21 mouse cellular contexts compared by ENCODE assay signal in the genomic region with DNA sequence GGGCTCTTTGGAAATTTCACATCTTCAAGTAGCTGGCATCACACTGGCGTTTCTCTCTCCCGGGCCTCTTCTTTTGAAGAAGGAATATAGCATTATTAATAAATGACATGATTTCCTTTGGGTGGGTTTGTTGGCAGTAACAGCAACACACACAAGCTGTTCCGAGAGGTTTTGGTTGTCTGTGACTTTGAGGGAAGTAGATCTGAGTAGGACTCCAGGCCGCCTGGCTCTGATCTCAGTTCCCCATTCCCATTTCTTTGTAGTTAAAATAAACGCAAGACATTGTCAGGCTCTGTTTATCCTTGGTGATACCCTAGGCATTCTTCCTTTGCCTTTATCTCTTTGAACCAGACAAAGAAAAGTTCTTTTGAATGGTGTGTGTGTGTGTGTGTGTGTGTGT.
DNase-seq lines count a peak whose midpoint lies in the region; ATAC-seq and TF ChIP-seq lines count a peak whose summit lies in the region.
"Had no signal": no experiment of that assay in that cellular context is flagged by ENCODE, and none has a peak within 500 bp of the region (broad histone marks: within the 10 kb centered on the region; RNA-seq: fewer than 3 reads in every experiment).

No protein-coding gene starts in this region.

- ATAC-seq in forebrain, embryonic 11.5 days (replicated peaks; ENCODE audit: low FRiP score) = no peak
- no peak; the same call in 1 of the 2 replicates for ATAC-seq in midbrain, embryonic 15.5 days (replicated peaks)
- ATAC-seq in midbrain, embryonic 11.5 days (ENCODE audit: low FRiP score) = no peak
- no peak for ATAC-seq in cerebellum, adult (ENCODE audit: insufficient number of reproducible peaks, low FRiP score, low TSS enrichment)
- ATAC-seq: Patski had no signal

- H3K27me3 ChIP-seq in forebrain, embryonic 11.5 days (ENCODE audit: control insufficient read depth, insufficient read depth, low read length) = no peaks in the 10 kb centered on the region
- H3K27me3 ChIP-seq in forebrain, embryonic 10.5 days (ENCODE audit: poor library complexity, severe bottlenecking) = no peaks in the 10 kb centered on the region
- H3K27me3 ChIP-seq in midbrain, embryonic 15.5 days (replicated peaks) = no peaks in the 10 kb centered on the region
- no peaks in the 10 kb centered on the region for H3K27me3 ChIP-seq in midbrain, embryonic 11.5 days (ENCODE audit: control insufficient read depth, insufficient read depth, low read length)
- no peaks in the 10 kb centered on the region for H3K27me3 ChIP-seq in limb, embryonic 10.5 days (ENCODE audit: low read depth, poor library complexity, severe bottlenecking)
- H3K27me3 ChIP-seq: liver, embryonic 15.5 days; neural tube, embryonic 15.5 days; Patski; stomach, embryonic 15.5 days had no signal

- no peaks in the 10 kb centered on the region for H3K36me3 ChIP-seq in forebrain, embryonic 11.5 days (ENCODE audit: control insufficient read depth, insufficient read depth, low read length)
- H3K36me3 ChIP-seq in forebrain, embryonic 10.5 days (replicated peaks) = no peaks in the 10 kb centered on the region
- no peaks in the 10 kb centered on the region for H3K36me3 ChIP-seq in midbrain, embryonic 15.5 days (replicated peaks)
- no peaks in the 10 kb centered on the region for H3K36me3 ChIP-seq in midbrain, embryonic 11.5 days (ENCODE audit: control insufficient read depth, insufficient read depth, low read length)
- no peaks in the 10 kb centered on the region for H3K36me3 ChIP-seq in limb, embryonic 10.5 days
- H3K36me3 ChIP-seq: embryonic facial prominence, embryonic 10.5 days; hindbrain, embryonic 10.5 days; liver, embryonic 15.5 days; neural tube, embryonic 15.5 days; stomach, embryonic 15.5 days had no signal

- no peak overlapping the region for H3K27ac ChIP-seq in forebrain, embryonic 11.5 days (ENCODE audit: low read depth, low read length)
- H3K27ac ChIP-seq in forebrain, embryonic 10.5 days = no peak overlapping the region
- peak overlapping the region; percentile 54; the same call in 1 of the 2 replicates for H3K27ac ChIP-seq in layer of hippocampus, adult 2 months
- H3K27ac ChIP-seq in midbrain, embryonic 15.5 days = 0 out of 2 replicates have a peak overlapping the region, but pooled peaks have one; percentile 42
- no peak overlapping the region for H3K27ac ChIP-seq in midbrain, embryonic 11.5 days (ENCODE audit: low read depth, low read length)
- no peak overlapping the region for H3K27ac ChIP-seq in limb, embryonic 10.5 days
- H3K27ac ChIP-seq: embryonic facial prominence, embryonic 10.5 days; hindbrain, embryonic 10.5 days; liver, embryonic 15.5 days; neural tube, embryonic 15.5 days; stomach, embryonic 15.5 days had no signal

- DNase-seq in forebrain, embryonic 11.5 days (ENCODE audit: low spot score) = peak; percentile 4
- DNase-seq in forebrain, embryonic 10.5 days (ENCODE audit: extremely low spot score, low spot score) = no peak
- DNase-seq in layer of hippocampus, adult 2 months (ENCODE audit: low spot score in 2 of 2) = no peak
- DNase-seq in layer of hippocampus, postnatal 14 days (ENCODE audit: low spot score in 2 of 2) = no peak
- no peak for DNase-seq in midbrain, embryonic 11.5 days (ENCODE audit: low spot score, missing footprints)
- no peak for DNase-seq in limb, embryonic 10.5 days (ENCODE audit: low spot score)
- DNase-seq: adrenal gland, postnatal 10 days; cerebellum, adult 18-20 months; kidney, adult 2 months; kidney, postnatal 10 days; midbrain, embryonic 14.5 days; right cerebral cortex, postnatal 14 days had no signal

- TF ChIP-seq CTCF in layer of hippocampus, adult 2 months (conservative IDR thresholded peaks at IDR 0.05) = no peak

- no peak overlapping the region for H3K4me2 ChIP-seq in forebrain, embryonic 11.5 days (ENCODE audit: low read depth, low read length, severe bottlenecking)
- H3K4me2 ChIP-seq in midbrain, embryonic 15.5 days = no peak overlapping the region
- H3K4me2 ChIP-seq in midbrain, embryonic 11.5 days = no peak overlapping the region
- H3K4me2 ChIP-seq: liver, embryonic 15.5 days; neural tube, embryonic 15.5 days; stomach, embryonic 15.5 days had no signal

- H3K9ac ChIP-seq in forebrain, embryonic 11.5 days (ENCODE audit: low read length) = no peak overlapping the region
- H3K9ac ChIP-seq in midbrain, embryonic 15.5 days = no peak overlapping the region
- no peak overlapping the region for H3K9ac ChIP-seq in midbrain, embryonic 11.5 days (ENCODE audit: low read length)
- H3K9ac ChIP-seq: liver, embryonic 15.5 days; neural tube, embryonic 15.5 days; stomach, embryonic 15.5 days had no signal

- no peaks in the 10 kb centered on the region for H3K4me1 ChIP-seq in forebrain, embryonic 11.5 days (replicated peaks; ENCODE audit: control insufficient read depth, insufficient read depth, low read length)
- H3K4me1 ChIP-seq in forebrain, embryonic 10.5 days = no peaks in the 10 kb centered on the region
- no peaks in the 10 kb centered on the region for H3K4me1 ChIP-seq in midbrain, embryonic 15.5 days
- H3K4me1 ChIP-seq in midbrain, embryonic 11.5 days (ENCODE audit: control insufficient read depth, insufficient read depth, low read length) = no peaks in the 10 kb centered on the region
- no peaks in the 10 kb centered on the region for H3K4me1 ChIP-seq in limb, embryonic 10.5 days
- H3K4me1 ChIP-seq: embryonic facial prominence, embryonic 10.5 days; liver, embryonic 15.5 days had no signal

- no peaks in the 10 kb centered on the region for H3K9me3 ChIP-seq in forebrain, embryonic 11.5 days (ENCODE audit: control insufficient read depth, low read length)
- H3K9me3 ChIP-seq in forebrain, embryonic 10.5 days = no peaks in the 10 kb centered on the region
- H3K9me3 ChIP-seq in midbrain, embryonic 15.5 days = no peaks in the 10 kb centered on the region
- no peaks in the 10 kb centered on the region for H3K9me3 ChIP-seq in midbrain, embryonic 11.5 days (ENCODE audit: control insufficient read depth, low read length)
- no peaks in the 10 kb centered on the region for H3K9me3 ChIP-seq in limb, embryonic 10.5 days (replicated peaks)
- H3K9me3 ChIP-seq: embryonic facial prominence, embryonic 10.5 days; hindbrain, embryonic 10.5 days; liver, embryonic 15.5 days; neural tube, embryonic 15.5 days; stomach, embryonic 15.5 days had no signal

- WGBS in forebrain, embryonic 11.5 days = 78% methylated on average over 5 of the region's 5 CpGs
- WGBS in forebrain, embryonic 10.5 days = 80% methylated on average over 5 of the region's 5 CpGs
- WGBS in midbrain, embryonic 15.5 days = 50% methylated on average over 5 of the region's 5 CpGs
- WGBS in midbrain, embryonic 11.5 days = 60% methylated on average over 5 of the region's 5 CpGs
- 72% methylated on average over 5 of the region's 5 CpGs for WGBS in limb, embryonic 10.5 days

- no peak overlapping the region for H3K4me3 ChIP-seq in forebrain, embryonic 11.5 days (ENCODE audit: low read depth, low read length)
- no peak overlapping the region for H3K4me3 ChIP-seq in forebrain, embryonic 10.5 days
- no peak overlapping the region for H3K4me3 ChIP-seq in layer of hippocampus, adult 2 months
- no peak overlapping the region for H3K4me3 ChIP-seq in midbrain, embryonic 15.5 days
- H3K4me3 ChIP-seq in midbrain, embryonic 11.5 days (ENCODE audit: low read depth, low read length) = no peak overlapping the region
- H3K4me3 ChIP-seq in limb, embryonic 10.5 days = no peak overlapping the region
- H3K4me3 ChIP-seq: embryonic facial prominence, embryonic 10.5 days; erythroblast, embryonic 14.5 days; hindbrain, embryonic 10.5 days; liver, embryonic 15.5 days; neural tube, embryonic 15.5 days; stomach, embryonic 15.5 days had no signal

Comparison
In these comparisons a context has a peak if more than half of its experiments do, and no peak if none do; other contexts are left out.
1. H3K27ac ChIP-seq: peak in layer of hippocampus, adult 2 months (single experiment) and midbrain, embryonic 15.5 days (single experiment); none in forebrain, embryonic 11.5 days (single experiment), forebrain, embryonic 10.5 days (single experiment), midbrain, embryonic 11.5 days (single experiment) and limb, embryonic 10.5 days (single experiment).